Mouse (Mus musculus) bone marrow, adult 2 months (tissue): ENCODE measurements around the gene Pdpr.
"Not testable (repeated sequence)": the region's sequence is repeated elsewhere in the genome, so short reads cannot be mapped to it uniquely, and the experiment has no call there.

Source experiments
- CTCF ChIP-seq: fragments of 200-500 bp; IDR thresholded peaks from 2 replicates; pipeline ENCODE4 v1.5.1; 2011; ENCODE audit warnings: low read length, control low read depth; ENCODE audit not compliant: control insufficient read depth, insufficient read depth
- POLR2A ChIP-seq: fragments of 200-500 bp; IDR thresholded peaks from 2 replicates; pipeline ENCODE4 v1.6.1; 2011; ENCODE audit warnings: low read depth, mild to moderate bottlenecking, control low read depth, low read length, borderline replicate concordance; ENCODE audit not compliant: control insufficient read depth

DNA sequence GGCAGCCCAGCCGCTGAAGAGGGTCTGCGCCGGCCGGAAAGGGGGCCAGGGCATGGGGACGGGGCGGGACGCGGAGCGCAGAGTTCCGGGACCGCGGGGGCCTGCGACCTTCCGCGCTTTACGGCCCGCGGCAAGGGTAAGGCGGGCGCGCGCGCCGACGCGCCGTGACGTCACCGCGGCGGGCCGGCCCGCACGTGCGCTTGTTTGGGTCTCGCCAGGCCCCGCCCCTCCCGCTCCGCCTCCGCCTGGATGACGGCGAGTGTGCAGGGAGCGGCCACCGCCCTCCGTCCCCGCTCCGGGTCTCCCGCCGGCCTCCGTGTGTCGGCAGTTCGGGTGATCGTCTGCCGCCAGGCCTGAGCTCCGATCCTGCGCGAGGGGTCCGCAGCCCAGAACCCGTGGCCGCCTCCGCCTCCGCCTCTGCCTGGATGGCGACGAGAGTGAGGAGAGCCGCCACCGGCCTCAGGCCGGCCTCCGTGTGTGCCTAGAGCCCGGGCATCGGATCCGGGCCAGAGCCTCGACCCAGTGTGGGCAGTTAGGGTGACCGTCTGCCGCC lies 51.1 kb downstream of the Pdpr start:
- peak; percentile 9; the same call in 1 of the 2 replicates for TF ChIP-seq POLR2A
- not testable (repeated sequence) for TF ChIP-seq CTCF
